Mouse (Mus musculus) liver, embryonic 15.5 days (tissue): ENCODE data around the gene Coil. TPM values are rescaled to one million over a fixed set of nuclear protein-coding genes. Genes with fewer than 3 reads are reported as not detected.

Experiments
- ATAC-seq: fragments of 200-750 bp; cut with Nextera tagmentation; 2 replicates; pipeline ENCODE4 v1.8.0; 2017; ENCODE audit warnings: moderate number of reproducible peaks, mild to moderate bottlenecking, moderate library complexity; ENCODE audit not compliant: insufficient read depth
- H3K27ac ChIP-seq: fragments of 300-500 bp; sonication (generic); replicated peaks from 2 replicates; pipeline ENCODE4 v1.5.1; 2015; ENCODE audit warnings: mild to moderate bottlenecking, inconsistent platforms
- H3K27me3 ChIP-seq: fragments of 300-500 bp; sonication (generic); 2 replicates; pipeline ENCODE4 v1.6.1; 2015; ENCODE audit warnings: mild to moderate bottlenecking, inconsistent platforms
- H3K36me3 ChIP-seq: fragments of 300-500 bp; sonication (generic); replicated peaks from 2 replicates; pipeline ENCODE4 v1.6.1; 2015; ENCODE audit warnings: moderate library complexity, mild to moderate bottlenecking, inconsistent platforms
- H3K4me1 ChIP-seq: fragments of 300-500 bp; sonication (generic); replicated peaks from 2 replicates; pipeline ENCODE4 v1.6.1; 2015; ENCODE audit warnings: inconsistent platforms
- H3K4me2 ChIP-seq: fragments of 300-500 bp; sonication (generic); 2 replicates; pipeline ENCODE4 v1.6.1; 2015; ENCODE audit warnings: moderate library complexity, mild to moderate bottlenecking, inconsistent platforms
- H3K4me3 ChIP-seq: fragments of 300-500 bp; sonication (generic); replicated peaks from 2 replicates; pipeline ENCODE4 v1.5.1; 2015; ENCODE audit warnings: mild to moderate bottlenecking, inconsistent platforms
- H3K9ac ChIP-seq: fragments of 300-500 bp; sonication (generic); 2 replicates; pipeline ENCODE4 v1.6.1; 2015; ENCODE audit warnings: moderate library complexity, mild to moderate bottlenecking, inconsistent platforms
- H3K9me3 ChIP-seq: fragments of 300-500 bp; sonication (generic); replicated peaks from 2 replicates; pipeline ENCODE4 v1.6.1; 2016; ENCODE audit warnings: inconsistent platforms
- WGBS: fragments of 180-500 bp; shearing (Covaris S2); methylation state at CpG from one replicate; pipeline ENCODE4 v1.1.7; 2015; ENCODE audit warnings: mixed read lengths; ENCODE audit not compliant: insufficient replicate concordance; 5-methylcytosine and 5-hydroxymethylcytosine counted together
- polyA plus RNA-seq: library from polyadenylated mRNA; unstranded; fragments of >200 nt; fragmentation: Nextera tagmentation; extraction: Ambion mirVana; gene quantifications from 2 replicates; pipeline ENCODE4 v1.2.1, GENCODE M21; 2015

The Coil gene
- polyA plus RNA-seq, 1 experiment from 2014 or later: 3.4 TPM

- peak; percentile 78 for ATAC-seq
- Histone ChIP-seq H3K36me3 (no peaks in the 10 kb centered on the region), H3K4me3 (peak overlapping the region; percentile 70), H3K27me3 (no peaks in the 10 kb centered on the region), H3K9ac (peak overlapping the region; percentile 64), H3K4me2 (peak overlapping the region; percentile 79), H3K9me3 (no peaks in the 10 kb centered on the region), H3K4me1 (peaks cover 11% of the 10 kb centered on the region), H3K27ac (0 out of 2 replicates have a peak overlapping the region, but pooled peaks have one; percentile 19)
- WGBS: 2% methylated on average over 62 of the region's 62 CpGs
These were observed 4.0 kb downstream of the Coil start for GRCm38 (mm10) chr11:88973776-88974701.

- Histone ChIP-seq H3K27me3 (no peaks in the 10 kb centered on the region), H3K4me2 (no peak overlapping the region), H3K4me1 (peaks cover 13% of the 10 kb centered on the region), H3K36me3 (peaks cover under 1% of the 10 kb centered on the region; the same call in 1 of the 2 replicates), H3K27ac (no peak overlapping the region), H3K9me3 (no peaks in the 10 kb centered on the region), H3K9ac (no peak overlapping the region), H3K4me3 (no peak overlapping the region)
- 72% methylated on average over 2 of the region's 2 CpGs for WGBS
- ATAC-seq: no peak
These were observed 6.3 kb downstream of the Coil start for GRCm38 (mm10) chr11:88976320-88976719.

- no peak for ATAC-seq
- H3K9me3 ChIP-seq: no peaks in the 10 kb centered on the region
- H3K9ac ChIP-seq: no peak overlapping the region
- WGBS: 69% methylated on average over 5 of the region's 5 CpGs
- H3K4me1 ChIP-seq: peaks cover 18% of the 10 kb centered on the region
- no peak overlapping the region for H3K4me3 ChIP-seq
- H3K27ac ChIP-seq: no peak overlapping the region
- H3K36me3 ChIP-seq: peaks cover 3% of the 10 kb centered on the region; the same call in 1 of the 2 replicates
- no peaks in the 10 kb centered on the region for H3K27me3 ChIP-seq
- H3K4me2 ChIP-seq: no peak overlapping the region
These were observed 7.1 kb downstream of the Coil start for GRCm38 (mm10) chr11:88977188-88977587.

DNA sequence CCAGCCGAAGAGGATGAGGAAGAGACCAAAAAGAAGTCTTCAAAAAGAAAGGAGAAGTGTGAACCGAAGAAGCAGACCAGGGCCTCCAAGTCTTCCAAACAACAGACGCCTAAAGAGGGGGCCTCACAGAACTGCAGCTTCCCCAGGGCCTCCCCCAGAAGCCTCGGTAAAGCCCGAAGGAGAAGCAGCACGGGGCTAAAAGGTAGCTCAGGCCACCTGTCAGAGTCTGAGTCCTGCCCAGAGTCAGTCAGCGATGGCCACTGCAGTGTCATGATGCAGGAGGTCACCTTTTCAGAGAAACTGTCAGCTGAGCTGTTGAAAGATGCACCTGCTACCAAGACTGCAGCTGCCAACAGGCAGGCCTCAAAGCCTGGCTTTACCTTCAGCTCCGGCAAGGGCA lies 11.3 kb downstream of the Coil start:
- peaks cover 14% of the 10 kb centered on the region for H3K36me3 ChIP-seq
- H3K9me3 ChIP-seq: no peaks in the 10 kb centered on the region
- no peak for ATAC-seq
- no peak overlapping the region for H3K4me2 ChIP-seq
- no peaks in the 10 kb centered on the region for H3K27me3 ChIP-seq
- WGBS: 52% methylated on average over 8 of the region's 8 CpGs
- H3K4me3 ChIP-seq: no peak overlapping the region
- peaks cover 12% of the 10 kb centered on the region for H3K4me1 ChIP-seq
- H3K9ac ChIP-seq: no peak overlapping the region
- no peak overlapping the region for H3K27ac ChIP-seq

DNA sequence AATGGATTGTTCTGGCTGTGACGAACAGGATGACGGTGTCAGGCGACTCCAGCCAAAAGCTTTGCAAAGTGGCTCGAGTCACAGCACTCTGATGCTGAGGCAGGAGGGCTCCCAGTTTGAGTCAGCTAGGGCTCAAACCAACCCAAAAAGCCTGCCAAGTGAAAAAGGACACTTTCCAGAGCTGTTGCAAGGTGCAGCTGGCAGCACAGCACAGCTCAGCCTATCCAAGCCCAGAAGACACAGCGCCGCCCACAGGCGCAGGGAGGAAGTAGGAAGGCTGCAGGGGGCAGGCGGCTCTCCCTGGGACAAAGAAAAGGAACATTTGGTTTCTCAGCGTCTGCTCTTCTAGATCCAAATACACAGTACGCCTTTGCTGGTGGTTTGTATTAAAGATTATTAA lies 16.6 kb downstream of the Coil start:
- no peak overlapping the region for H3K4me3 ChIP-seq
- H3K4me1 ChIP-seq: peaks cover 13% of the 10 kb centered on the region
- H3K36me3 ChIP-seq: peaks cover 17% of the 10 kb centered on the region
- 72% methylated on average over 10 of the region's 10 CpGs for WGBS
- no peaks in the 10 kb centered on the region for H3K27me3 ChIP-seq
- H3K27ac ChIP-seq: no peak overlapping the region
- H3K4me2 ChIP-seq: no peak overlapping the region
- no peak overlapping the region for H3K9ac ChIP-seq
- no peak for ATAC-seq
- no peaks in the 10 kb centered on the region for H3K9me3 ChIP-seq

- no peak overlapping the region for H3K4me2 ChIP-seq
- no peak overlapping the region for H3K27ac ChIP-seq
- WGBS: 61% methylated on average over 5 of the region's 5 CpGs
- H3K9ac ChIP-seq: no peak overlapping the region
- no peak overlapping the region for H3K4me3 ChIP-seq
- H3K36me3 ChIP-seq: peaks cover 17% of the 10 kb centered on the region
- H3K4me1 ChIP-seq: peaks cover 6% of the 10 kb centered on the region; the same call in 1 of the 2 replicates
- no peaks in the 10 kb centered on the region for H3K9me3 ChIP-seq
- ATAC-seq: no peak
- H3K27me3 ChIP-seq: no peaks in the 10 kb centered on the region
These were observed 18.9 kb downstream of the Coil start for GRCm38 (mm10) chr11:88988956-88989355.

- Histone ChIP-seq H3K9ac (no peak overlapping the region), H3K4me1 (peaks cover 10% of the 10 kb centered on the region; the same call in 1 of the 2 replicates), H3K9me3 (no peaks in the 10 kb centered on the region), H3K36me3 (peaks cover 17% of the 10 kb centered on the region; the same call in 1 of the 2 replicates), H3K4me2 (no peak overlapping the region), H3K27me3 (no peaks in the 10 kb centered on the region), H3K4me3 (no peak overlapping the region), H3K27ac (no peak overlapping the region)
- WGBS: 29% methylated on average over 5 of the region's 5 CpGs
- ATAC-seq: peak; percentile 78
These were observed 19.5 kb downstream of the Coil start for GRCm38 (mm10) chr11:88989530-88989929.

DNA sequence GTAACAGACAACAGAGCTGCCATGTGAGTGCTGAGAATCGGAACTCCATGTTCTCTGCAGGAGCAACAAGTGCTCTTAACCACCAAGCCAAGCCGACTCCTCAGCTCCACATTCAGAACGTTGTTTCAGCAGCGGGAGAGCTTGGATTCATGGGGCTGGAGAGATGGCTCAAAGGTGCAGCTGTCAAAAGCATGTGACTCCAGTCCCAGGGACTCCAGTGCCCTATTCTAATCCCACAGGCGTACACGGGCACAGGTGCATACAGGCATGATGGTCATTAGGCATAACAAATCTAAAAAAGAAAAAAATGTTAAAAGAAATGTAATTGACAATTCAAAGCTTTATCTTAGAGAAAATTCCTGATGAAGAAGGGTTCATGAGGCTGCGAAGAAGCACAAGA lies 23.1 kb downstream of the Coil start:
- Histone ChIP-seq H3K27me3 (no peaks in the 10 kb centered on the region), H3K4me2 (no peak overlapping the region), H3K27ac (no peak overlapping the region), H3K9me3 (no peaks in the 10 kb centered on the region), H3K4me3 (no peak overlapping the region), H3K4me1 (peaks cover 29% of the 10 kb centered on the region), H3K9ac (no peak overlapping the region), H3K36me3 (0 out of 2 replicates have a peak, but pooled peaks cover 5% of the 10 kb centered on the region)
- 49% methylated on average over 7 of the region's 7 CpGs for WGBS
- no peak for ATAC-seq

DNA sequence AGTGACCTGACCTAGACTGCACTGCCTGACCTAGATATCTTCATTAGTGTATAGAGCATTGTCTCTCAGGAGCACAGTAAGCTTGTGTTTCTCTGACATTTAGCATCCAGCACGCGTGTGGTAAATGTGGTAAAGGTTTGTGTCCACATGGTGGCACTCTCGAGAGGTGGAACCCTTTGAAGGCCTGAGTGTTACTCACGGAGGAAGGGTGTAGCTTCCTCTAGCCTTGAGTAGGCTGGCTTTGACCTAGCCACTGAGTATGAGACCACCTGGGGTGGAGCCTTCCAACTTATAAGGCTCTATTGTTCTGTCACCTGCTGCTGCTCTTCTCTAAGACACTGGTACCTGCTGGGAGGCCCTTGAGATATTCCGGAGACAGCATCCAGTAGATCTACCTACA lies 23.6 kb downstream of the Coil start:
- Histone ChIP-seq H3K9me3 (no peaks in the 10 kb centered on the region), H3K9ac (no peak overlapping the region), H3K4me3 (no peak overlapping the region), H3K4me2 (no peak overlapping the region), H3K27me3 (no peaks in the 10 kb centered on the region), H3K36me3 (0 out of 2 replicates have a peak, but pooled peaks cover 5% of the 10 kb centered on the region), H3K27ac (no peak overlapping the region), H3K4me1 (peaks cover 34% of the 10 kb centered on the region)
- WGBS: 13% methylated on average over 5 of the region's 5 CpGs
- ATAC-seq: no peak

DNA sequence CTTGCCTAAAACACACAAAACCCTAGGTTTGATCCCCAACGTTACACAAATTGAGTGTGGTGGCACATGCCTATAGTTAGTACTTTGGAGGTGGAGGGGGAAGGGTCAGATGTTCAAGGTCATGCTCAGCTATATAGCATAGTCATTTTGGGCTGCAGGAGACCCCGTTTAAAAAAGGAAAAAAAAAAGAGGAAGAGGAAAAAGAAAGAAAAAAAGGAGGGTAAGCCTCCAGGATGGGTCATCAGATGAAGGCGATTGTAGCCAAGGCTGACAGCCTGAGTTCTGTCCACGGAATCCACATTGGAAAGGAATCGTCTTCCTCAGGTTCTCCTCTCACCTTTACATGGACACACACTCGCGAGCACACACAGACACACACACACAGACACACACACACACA lies 24.4 kb downstream of the Coil start:
- WGBS: 55% methylated on average over 7 of the region's 7 CpGs
- no peak overlapping the region for H3K4me2 ChIP-seq
- no peak overlapping the region for H3K4me3 ChIP-seq
- peaks cover 39% of the 10 kb centered on the region for H3K4me1 ChIP-seq
- 0 out of 2 replicates have a peak, but pooled peaks cover 5% of the 10 kb centered on the region for H3K36me3 ChIP-seq
- H3K9me3 ChIP-seq: no peaks in the 10 kb centered on the region
- ATAC-seq: no peak
- no peak overlapping the region for H3K27ac ChIP-seq
- no peak overlapping the region for H3K9ac ChIP-seq
- no peaks in the 10 kb centered on the region for H3K27me3 ChIP-seq

GRCm38 (mm10) chr11:88995616-88996015 lies 25.6 kb downstream of the Coil start:
- peaks cover 41% of the 10 kb centered on the region for H3K4me1 ChIP-seq
- ATAC-seq: no peak
- H3K4me2 ChIP-seq: no peak overlapping the region
- H3K9ac ChIP-seq: no peak overlapping the region
- 81% methylated on average over 2 of the region's 2 CpGs for WGBS
- H3K9me3 ChIP-seq: no peaks in the 10 kb centered on the region
- H3K27ac ChIP-seq: no peak overlapping the region
- 0 out of 2 replicates have a peak, but pooled peaks cover 5% of the 10 kb centered on the region for H3K36me3 ChIP-seq
- H3K27me3 ChIP-seq: no peaks in the 10 kb centered on the region
- no peak overlapping the region for H3K4me3 ChIP-seq
